Mouse (Mus musculus): ENCODE results near the gene Xpo5. TPM values are rescaled to one million over a fixed set of nuclear protein-coding genes. Genes with fewer than 3 reads are reported as not detected.

Gene Xpo5
- polyA plus RNA-seq, 1 experiment from 2014 or later: 43.8 TPM

DNA sequence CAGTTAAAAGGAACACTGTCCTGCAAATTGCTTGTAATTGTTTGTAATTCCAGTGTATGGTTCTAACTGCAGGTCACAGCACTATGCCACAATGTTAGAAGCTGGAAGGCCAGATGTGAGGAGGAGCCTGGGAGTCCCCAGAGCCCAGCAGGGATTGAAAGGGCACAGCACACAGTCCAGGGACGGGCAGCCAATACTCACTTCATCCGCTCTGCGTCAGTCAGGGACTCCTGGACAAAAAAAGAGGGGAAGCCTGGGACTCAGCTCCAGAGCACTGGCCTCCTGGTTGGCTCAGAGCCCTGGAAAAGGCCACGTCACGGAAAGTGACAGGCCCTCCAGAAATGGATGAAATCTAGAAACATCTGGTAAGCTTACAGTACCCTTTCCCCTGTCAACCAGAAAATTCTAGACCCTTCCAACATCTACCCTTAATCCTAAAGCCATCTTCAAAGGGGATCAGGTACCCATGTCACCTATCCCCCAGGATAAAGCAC is 59.7 kb downstream of the Xpo5 start:
- H3K27ac ChIP-seq: no peak overlapping the region
- H3K9me3 ChIP-seq: no peaks in the 10 kb centered on the region
- WGBS: 89% methylated on average over 5 of the region's 5 CpGs
- ATAC-seq (ENCODE audit: insufficient number of reproducible peaks, insufficient read depth, low FRiP score, low TSS enrichment, low read depth): no peak
- H3K9ac ChIP-seq: no peak overlapping the region
- no peak overlapping the region for H3K4me3 ChIP-seq
- peaks cover 97% of the 10 kb centered on the region for H3K36me3 ChIP-seq
- no peaks in the 10 kb centered on the region for H3K27me3 ChIP-seq
- H3K4me1 ChIP-seq: peaks cover 16% of the 10 kb centered on the region
- H3K4me2 ChIP-seq: no peak overlapping the region

DNA sequence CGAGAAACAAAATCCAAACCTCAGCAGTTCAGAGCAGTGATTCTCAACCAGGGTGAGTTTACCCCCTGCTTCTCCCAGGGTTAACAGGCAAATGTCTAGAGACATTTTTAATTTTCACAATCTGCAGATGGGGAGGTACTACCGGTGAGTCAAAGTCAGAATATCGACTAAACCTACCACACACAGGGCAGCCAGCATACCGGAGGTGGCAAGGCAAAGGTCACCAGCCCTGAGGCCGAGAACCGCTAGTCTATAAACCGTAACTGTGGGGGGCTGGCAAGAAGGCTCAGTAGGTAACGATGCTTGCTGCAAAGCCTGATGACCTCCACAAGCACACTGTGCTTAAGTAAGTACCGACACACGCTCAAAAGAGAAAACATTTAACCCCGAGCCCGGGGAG is 62.9 kb downstream of the Xpo5 start:
- 77% methylated on average over 12 of the region's 12 CpGs for WGBS
- Histone ChIP-seq H3K4me2 (no peak overlapping the region), H3K4me1 (peaks cover 41% of the 10 kb centered on the region), H3K36me3 (peaks cover 91% of the 10 kb centered on the region), H3K9me3 (no peaks in the 10 kb centered on the region), H3K27me3 (no peaks in the 10 kb centered on the region), H3K27ac (no peak overlapping the region), H3K9ac (0 out of 2 replicates have a peak overlapping the region, but pooled peaks have one; percentile 21), H3K4me3 (no peak overlapping the region)
- no peak for ATAC-seq (ENCODE audit: insufficient number of reproducible peaks, insufficient read depth, low FRiP score, low TSS enrichment, low read depth)

DNA sequence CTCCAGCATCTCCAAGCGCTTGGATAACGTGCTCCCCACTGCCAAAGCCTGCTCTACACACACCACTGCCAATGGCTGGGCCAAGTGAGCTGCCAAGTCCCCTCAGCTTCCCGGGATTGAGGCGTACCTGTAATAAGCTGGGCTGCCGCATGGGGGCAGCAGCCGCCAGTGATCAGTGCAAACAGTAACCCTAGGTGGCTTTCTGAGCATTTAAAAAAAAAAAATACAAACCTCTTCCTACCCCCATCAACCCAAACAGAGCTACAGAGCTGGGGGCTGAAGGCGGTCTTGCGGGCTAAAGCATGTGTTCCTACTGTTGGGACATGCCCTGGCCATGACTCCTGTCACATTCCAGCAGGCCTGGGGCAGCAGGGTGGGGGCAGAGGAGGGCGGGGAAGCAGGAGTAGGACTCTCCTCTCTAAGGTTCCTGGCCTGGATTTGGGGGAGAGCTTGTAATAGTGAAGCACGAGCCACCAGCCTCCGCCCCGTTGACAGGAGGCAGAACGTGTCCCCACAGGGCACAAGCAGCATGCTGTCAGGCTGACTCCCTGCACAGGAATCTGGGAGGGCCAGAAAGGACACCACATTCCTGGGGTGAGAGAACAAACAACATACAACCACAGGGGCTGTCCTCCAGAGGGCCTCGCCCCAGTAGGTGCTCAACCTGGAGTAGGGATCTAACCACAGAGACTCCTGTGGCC is 63.5 kb downstream of the Xpo5 start:
- 17% methylated on average over 14 of the region's 14 CpGs for WGBS
- Histone ChIP-seq H3K4me2 (no peak overlapping the region), H3K4me1 (peaks cover 41% of the 10 kb centered on the region), H3K4me3 (no peak overlapping the region), H3K36me3 (peaks cover 91% of the 10 kb centered on the region), H3K9me3 (no peaks in the 10 kb centered on the region), H3K27ac (peak overlapping the region; percentile 74), H3K27me3 (no peaks in the 10 kb centered on the region), H3K9ac (peak overlapping the region; percentile 21; the same call in 1 of the 2 replicates)
- ATAC-seq (ENCODE audit: insufficient number of reproducible peaks, insufficient read depth, low FRiP score, low TSS enrichment, low read depth): 0 out of 2 replicates have a peak, but pooled peaks have one; percentile 53

DNA sequence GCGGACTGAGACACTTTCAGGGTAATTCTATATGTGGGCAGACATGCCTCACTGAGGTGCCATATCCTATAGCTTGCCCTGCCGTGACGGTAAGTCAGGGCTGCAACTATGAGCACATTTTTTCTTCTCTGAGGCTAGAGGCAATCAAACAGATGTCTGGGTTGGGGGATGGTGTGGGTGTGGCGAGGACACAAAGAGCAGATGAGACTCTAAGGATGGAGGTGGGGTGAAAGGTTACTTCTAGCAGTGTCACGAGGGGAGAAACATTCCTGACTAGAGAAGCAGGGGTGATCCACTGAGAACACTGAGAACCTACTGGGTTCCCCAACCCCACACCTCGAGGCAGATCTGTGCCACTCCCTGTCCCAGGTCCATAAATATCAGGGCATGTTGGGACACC is 64.4 kb downstream of the Xpo5 start:
- Histone ChIP-seq H3K27ac (peak overlapping the region; percentile 74), H3K27me3 (no peaks in the 10 kb centered on the region), H3K9me3 (no peaks in the 10 kb centered on the region), H3K4me1 (peaks cover 47% of the 10 kb centered on the region), H3K4me2 (no peak overlapping the region), H3K36me3 (peaks cover 91% of the 10 kb centered on the region), H3K9ac (no peak overlapping the region), H3K4me3 (no peak overlapping the region)
- WGBS: 45% methylated on average over 6 of the region's 6 CpGs
- no peak for ATAC-seq (ENCODE audit: insufficient number of reproducible peaks, insufficient read depth, low FRiP score, low TSS enrichment, low read depth)

DNA sequence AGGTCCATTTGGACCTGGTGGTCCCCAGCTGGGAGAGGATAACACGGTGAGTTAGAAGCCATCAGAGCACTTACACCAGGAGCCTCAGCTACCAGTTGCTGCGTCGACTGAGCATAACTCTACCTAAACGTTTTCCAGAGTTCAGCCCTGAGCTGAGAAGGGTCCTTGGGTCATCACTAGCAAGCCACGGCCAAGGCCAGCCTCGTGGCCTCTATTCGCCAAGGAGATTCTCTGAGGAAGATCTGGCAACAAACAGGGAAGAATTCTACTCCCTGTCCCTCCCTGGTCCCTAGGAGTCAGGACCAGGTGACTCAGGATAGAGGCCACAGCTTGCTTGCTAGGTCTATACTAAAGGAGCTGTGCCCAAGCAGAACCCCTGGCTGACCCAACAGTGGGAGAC is 64.9 kb downstream of the Xpo5 start:
- Histone ChIP-seq H3K4me2 (no peak overlapping the region), H3K4me3 (no peak overlapping the region), H3K4me1 (peaks cover 50% of the 10 kb centered on the region), H3K9me3 (no peaks in the 10 kb centered on the region), H3K27ac (peak overlapping the region; percentile 74; the same call in 1 of the 2 replicates), H3K27me3 (no peaks in the 10 kb centered on the region), H3K9ac (no peak overlapping the region), H3K36me3 (peaks cover 89% of the 10 kb centered on the region)
- ATAC-seq (ENCODE audit: insufficient number of reproducible peaks, insufficient read depth, low FRiP score, low TSS enrichment, low read depth): no peak
- WGBS: 64% methylated on average over 7 of the region's 7 CpGs

DNA sequence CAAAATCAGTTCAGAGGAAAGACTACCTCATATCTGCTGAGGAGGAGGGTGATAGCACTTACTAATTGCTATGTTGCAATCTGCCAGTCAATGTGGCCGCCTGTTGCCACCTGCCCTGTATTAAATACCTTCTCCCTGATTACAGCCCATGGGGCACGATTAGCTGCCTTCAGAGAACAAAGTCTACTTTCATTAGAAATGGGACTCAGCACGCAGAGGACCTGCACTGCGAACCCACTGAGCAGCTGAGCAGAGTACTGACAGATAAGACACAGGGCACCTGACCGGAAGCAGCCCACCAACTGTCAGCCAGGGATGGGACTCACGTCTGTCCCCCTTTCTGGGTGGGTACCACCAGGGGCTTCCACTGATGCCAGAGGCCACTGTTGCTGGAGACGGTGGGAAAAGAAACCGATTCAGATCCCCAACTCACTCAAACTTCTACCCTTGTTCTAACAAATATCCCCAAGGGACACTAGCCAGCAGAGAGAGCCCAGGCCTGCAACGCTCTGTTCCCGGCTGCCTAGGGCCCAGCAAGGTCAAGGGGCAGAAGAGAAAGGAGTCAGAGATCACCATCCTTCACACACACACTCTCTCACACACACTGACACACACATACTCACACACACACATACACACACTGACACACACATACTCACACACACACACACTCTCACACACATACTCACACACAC is 65.6 kb downstream of the Xpo5 start:
- H3K9ac ChIP-seq: no peak overlapping the region
- 62% methylated on average over 10 of the region's 10 CpGs for WGBS

DNA sequence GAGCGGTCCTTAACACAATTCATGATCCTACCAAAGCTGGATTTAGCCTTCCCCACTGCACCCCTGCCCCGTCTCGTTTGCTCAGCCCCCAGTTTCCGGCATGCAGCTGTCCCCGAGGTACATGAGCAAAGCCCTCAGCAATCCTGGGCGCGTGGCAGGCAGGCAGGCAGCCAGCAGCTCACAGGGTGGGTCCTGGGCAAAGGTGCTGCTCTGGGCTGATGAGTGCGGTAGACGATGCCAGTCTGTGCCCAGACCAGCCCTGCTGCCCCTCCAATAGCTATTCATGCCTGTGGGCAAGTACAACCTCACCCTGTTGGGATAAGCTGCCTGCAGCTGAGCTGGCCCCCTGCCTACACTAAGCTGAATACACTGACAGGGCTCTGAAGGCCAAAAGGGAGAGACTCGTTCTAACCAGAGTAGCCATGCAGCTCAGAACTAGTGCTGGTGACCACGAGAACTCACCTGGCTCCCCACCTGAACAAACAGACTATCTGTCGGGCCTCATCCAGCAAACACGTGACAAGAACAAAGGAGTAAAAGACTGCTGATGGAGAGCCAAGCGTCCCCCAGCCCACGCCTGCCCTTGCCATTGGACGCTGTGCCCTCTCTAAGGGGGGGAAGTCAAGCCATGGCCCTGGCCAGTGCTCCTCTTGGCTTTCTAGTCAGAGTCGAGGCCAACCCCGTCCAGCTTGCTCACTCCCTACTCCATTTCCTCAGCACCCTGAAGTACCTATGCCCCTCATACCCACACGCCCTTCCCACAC is 67.4 kb downstream of the Xpo5 start:
- 84% methylated on average over 19 of the region's 19 CpGs for WGBS
- no peak overlapping the region; the same call in 1 of the 2 replicates for H3K27ac ChIP-seq
- no peak overlapping the region for H3K4me3 ChIP-seq
- no peaks in the 10 kb centered on the region for H3K27me3 ChIP-seq
- no peak overlapping the region for H3K4me2 ChIP-seq
- H3K36me3 ChIP-seq: peaks cover 71% of the 10 kb centered on the region
- H3K9ac ChIP-seq: peak overlapping the region; percentile 40; the same call in 1 of the 2 replicates
- ATAC-seq (ENCODE audit: insufficient number of reproducible peaks, insufficient read depth, low FRiP score, low TSS enrichment, low read depth): no peak
- H3K9me3 ChIP-seq: no peaks in the 10 kb centered on the region
- H3K4me1 ChIP-seq: peaks cover 73% of the 10 kb centered on the region

More for the DNA sequence above, 65.6 kb downstream of the Xpo5 start:
- no peak overlapping the region for H3K4me3 ChIP-seq
- H3K36me3 ChIP-seq: peaks cover 88% of the 10 kb centered on the region
- ATAC-seq (ENCODE audit: insufficient number of reproducible peaks, insufficient read depth, low FRiP score, low TSS enrichment, low read depth): no peak
- H3K4me2 ChIP-seq: no peak overlapping the region
- no peaks in the 10 kb centered on the region for H3K9me3 ChIP-seq
- H3K27ac ChIP-seq: no peak overlapping the region
- H3K4me1 ChIP-seq: peaks cover 57% of the 10 kb centered on the region
- no peaks in the 10 kb centered on the region for H3K27me3 ChIP-seq

DNA sequence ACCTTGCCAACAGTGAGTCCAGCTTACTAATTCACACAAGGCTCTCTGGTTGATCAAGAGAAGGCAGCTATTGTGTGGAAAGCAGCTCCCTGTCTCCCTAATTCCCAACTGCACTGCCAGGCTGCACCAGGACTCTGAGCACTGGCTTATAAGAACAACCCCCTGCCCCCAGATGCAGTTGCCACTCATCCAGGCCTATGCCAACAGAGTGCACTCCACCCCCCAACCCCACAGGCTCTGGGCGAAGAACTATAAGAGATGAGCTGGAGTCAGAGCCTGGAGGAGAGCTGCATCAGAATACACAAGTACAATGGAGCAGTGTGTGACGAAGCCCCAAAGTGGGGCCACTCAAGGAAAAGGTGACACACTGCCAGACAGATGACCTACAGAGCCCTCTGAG is 69.5 kb downstream of the Xpo5 start:
- Histone ChIP-seq H3K9me3 (no peaks in the 10 kb centered on the region), H3K27ac (no peak overlapping the region), H3K9ac (no peak overlapping the region), H3K4me2 (no peak overlapping the region), H3K27me3 (no peaks in the 10 kb centered on the region), H3K36me3 (peaks cover 57% of the 10 kb centered on the region), H3K4me1 (peaks cover 79% of the 10 kb centered on the region), H3K4me3 (no peak overlapping the region)
- ATAC-seq (ENCODE audit: insufficient number of reproducible peaks, insufficient read depth, low FRiP score, low TSS enrichment, low read depth): no peak
- WGBS: 80% methylated on average over 2 of the region's 2 CpGs

DNA sequence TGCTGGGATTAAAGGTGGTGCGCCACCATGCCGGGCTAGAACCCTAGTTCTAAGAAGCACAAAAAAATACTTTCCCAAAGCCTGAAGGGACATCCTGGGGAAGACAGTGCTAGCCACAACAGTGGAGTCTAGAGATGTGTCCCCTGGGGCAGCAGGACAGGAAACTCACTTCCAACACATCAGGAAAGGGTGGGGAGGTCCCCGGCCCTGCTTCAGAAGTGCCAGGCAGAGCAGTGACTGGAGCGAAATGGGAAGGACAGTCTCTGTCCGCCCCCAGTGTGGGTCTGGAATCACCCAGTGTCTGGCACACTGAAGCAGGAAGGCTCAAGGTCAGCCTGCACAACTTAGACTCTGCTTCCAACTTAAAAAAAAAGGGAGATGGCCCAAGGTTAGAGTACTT is 70.1 kb downstream of the Xpo5 start:
- Histone ChIP-seq H3K9me3 (no peaks in the 10 kb centered on the region), H3K36me3 (peaks cover 52% of the 10 kb centered on the region), H3K9ac (no peak overlapping the region), H3K4me3 (no peak overlapping the region), H3K27ac (no peak overlapping the region), H3K4me1 (peaks cover 80% of the 10 kb centered on the region), H3K4me2 (no peak overlapping the region), H3K27me3 (no peaks in the 10 kb centered on the region)
- WGBS: 76% methylated on average over 5 of the region's 5 CpGs
- ATAC-seq (ENCODE audit: insufficient number of reproducible peaks, insufficient read depth, low FRiP score, low TSS enrichment, low read depth): no peak

DNA sequence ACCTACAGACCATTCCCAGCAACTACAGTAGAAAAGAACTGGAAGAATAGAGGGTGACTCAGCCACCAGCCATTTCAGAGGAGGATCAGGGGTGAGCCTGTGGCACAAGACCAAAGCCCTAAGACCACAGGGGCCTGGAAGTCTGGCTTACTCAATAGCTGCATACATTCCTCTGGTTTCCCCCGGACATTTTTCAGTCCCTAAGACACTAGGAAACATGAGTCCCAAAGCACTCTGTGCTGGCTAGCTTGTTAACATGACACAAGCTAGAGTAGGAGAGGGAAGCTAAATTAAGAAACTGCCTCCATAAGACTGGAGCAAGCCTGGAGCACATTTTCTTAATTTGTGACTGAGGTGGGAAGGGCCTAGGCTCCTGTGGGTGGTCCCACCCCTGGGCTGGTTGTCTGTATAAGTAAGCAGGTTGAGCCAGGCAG is 71.2 kb downstream of the Xpo5 start:
- 0 out of 2 replicates have a peak, but pooled peaks have one; percentile 50 for ATAC-seq (ENCODE audit: insufficient number of reproducible peaks, insufficient read depth, low FRiP score, low TSS enrichment, low read depth)
- Histone ChIP-seq H3K9me3 (no peaks in the 10 kb centered on the region), H3K36me3 (peaks cover 53% of the 10 kb centered on the region), H3K4me3 (no peak overlapping the region), H3K4me1 (peaks cover 84% of the 10 kb centered on the region), H3K27me3 (no peaks in the 10 kb centered on the region), H3K4me2 (0 out of 2 replicates have a peak overlapping the region, but pooled peaks have one; percentile 10), H3K9ac (peak overlapping the region; percentile 7; the same call in 1 of the 2 replicates), H3K27ac (peak overlapping the region; percentile 77)
- WGBS: 12% methylated on average over 1 of the region's 1 CpGs

DNA sequence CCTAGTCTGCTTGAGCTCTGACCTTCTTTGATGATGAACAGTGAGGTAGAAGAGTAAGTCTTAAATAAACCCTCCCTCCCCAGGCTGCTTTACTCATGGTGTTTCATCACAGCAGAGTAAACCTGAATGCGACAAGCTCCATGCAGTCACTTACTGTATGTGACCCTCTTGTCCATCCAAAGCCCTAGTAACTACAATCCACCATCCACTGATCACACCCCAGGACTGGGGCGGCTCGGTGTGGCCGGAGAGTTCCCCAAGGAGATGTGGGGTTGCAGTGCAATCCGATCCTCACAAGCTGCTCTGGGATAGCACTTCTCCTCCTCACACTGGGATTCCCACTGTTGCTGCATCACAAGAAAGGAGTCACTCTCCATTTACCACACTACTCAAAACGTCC is 71.9 kb downstream of the Xpo5 start:
- peak overlapping the region; percentile 77 for H3K27ac ChIP-seq
- H3K4me2 ChIP-seq: 0 out of 2 replicates have a peak overlapping the region, but pooled peaks have one; percentile 10
- peaks cover 53% of the 10 kb centered on the region for H3K36me3 ChIP-seq
- H3K9me3 ChIP-seq: no peaks in the 10 kb centered on the region
- H3K27me3 ChIP-seq: no peaks in the 10 kb centered on the region
- no peak for ATAC-seq (ENCODE audit: insufficient number of reproducible peaks, insufficient read depth, low FRiP score, low TSS enrichment, low read depth)
- peak overlapping the region; percentile 54 for H3K9ac ChIP-seq
- no peak overlapping the region for H3K4me3 ChIP-seq
- peaks cover 84% of the 10 kb centered on the region for H3K4me1 ChIP-seq
- WGBS: 33% methylated on average over 6 of the region's 6 CpGs
